Mouse (Mus musculus) spleen, adult 18-20 months (tissue): ENCODE data around the gene Cacna1d.

Source experiments
- DNase-seq, 2 experiments: peaks; one replicate each; pipeline ENCODE4 v3.0.0; 2022; ENCODE audit warnings: mixed read lengths in 2 of 2

Gene Cacna1d

DNA sequence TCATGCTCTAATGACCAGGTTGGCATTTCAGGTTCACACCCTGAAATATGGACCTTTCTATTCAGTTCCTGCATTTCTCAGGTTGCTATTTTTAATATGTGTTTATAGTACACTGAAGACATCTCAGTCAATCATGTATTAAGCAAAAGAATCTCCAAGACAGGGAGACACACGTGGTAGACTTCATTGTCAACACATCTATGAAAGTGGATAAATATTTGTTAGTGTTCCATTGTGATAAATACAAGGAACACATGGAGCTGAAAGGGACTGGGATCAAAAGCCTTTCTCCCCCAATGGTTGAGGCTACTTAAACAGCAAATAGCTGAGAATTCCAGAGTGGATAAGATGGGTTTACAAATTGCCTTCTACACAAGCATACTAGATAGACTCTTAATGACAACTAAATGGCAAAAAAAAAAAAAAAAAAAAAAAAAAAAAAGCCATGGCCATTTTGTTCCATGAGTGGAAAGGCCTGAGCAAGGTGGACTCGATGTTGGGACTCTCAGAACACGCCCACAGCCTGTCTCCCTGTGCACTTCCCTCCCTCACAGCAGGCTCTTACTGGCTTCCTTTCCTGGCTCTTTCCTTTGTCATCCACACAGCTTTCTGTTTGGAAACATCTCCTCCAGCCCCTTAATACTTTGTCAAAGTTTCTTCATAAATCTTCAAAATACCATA lies 127.6 kb downstream of the Cacna1d start:
- DNase-seq, result no peak

DNA sequence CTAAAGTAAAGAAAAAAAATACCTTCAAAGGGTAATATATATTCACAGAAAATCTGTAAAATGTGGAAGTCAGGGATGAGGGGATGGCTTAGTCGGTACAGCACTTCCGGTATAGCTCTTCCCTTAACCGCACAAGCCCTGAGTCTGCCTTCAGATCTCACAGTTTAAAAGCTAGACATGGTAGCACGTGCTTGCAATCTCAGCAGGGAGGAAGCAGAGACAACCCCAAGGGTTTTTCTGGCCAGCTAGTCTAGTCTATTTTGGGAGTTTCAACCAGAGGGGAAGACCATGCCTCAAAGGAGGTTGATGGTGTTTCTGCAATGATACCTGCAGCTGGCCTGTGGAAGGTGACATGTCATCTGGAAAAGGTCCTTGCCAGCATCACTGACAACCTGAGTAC lies 128.9 kb downstream of the Cacna1d start:
- DNase-seq, result no peak

DNA sequence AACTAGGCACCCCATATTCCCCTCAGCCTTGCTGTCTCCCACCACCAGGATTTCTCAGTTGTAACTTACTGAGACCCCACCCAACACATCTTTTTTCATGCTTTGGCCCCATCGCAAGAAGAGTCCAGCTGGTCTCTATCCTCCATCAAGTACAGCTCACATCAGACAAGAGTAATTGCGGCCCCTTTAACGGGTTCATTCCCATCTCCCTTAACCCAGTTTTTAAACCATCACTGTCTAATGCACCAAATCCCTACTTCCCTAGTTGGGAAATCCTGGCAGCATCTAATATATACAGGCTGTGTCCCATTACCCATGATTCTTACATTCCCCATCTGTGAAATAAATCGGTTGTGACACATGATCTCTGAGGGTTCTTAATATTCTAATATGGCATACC lies 130.8 kb downstream of the Cacna1d start:
- no peak for DNase-seq

DNA sequence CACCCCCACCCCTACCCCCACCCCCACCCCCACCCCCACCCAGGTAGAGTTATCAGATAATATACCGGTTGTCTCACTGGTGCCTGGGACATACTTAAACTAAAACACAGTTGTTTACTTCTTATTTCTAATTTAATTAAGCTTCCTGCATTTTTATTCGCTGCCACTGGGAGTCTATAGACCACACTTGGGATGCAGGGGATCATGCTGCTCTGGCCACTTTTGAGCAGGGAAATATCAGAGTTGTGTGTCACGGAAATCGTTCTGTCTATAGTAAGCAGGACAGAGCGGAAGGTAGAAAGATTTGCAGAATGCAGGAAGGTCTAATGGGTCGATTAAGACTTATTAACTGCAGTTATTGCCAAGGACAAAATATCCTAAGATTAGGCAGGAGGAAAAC lies 131.3 kb downstream of the Cacna1d start:
- DNase-seq, result no peak

DNA sequence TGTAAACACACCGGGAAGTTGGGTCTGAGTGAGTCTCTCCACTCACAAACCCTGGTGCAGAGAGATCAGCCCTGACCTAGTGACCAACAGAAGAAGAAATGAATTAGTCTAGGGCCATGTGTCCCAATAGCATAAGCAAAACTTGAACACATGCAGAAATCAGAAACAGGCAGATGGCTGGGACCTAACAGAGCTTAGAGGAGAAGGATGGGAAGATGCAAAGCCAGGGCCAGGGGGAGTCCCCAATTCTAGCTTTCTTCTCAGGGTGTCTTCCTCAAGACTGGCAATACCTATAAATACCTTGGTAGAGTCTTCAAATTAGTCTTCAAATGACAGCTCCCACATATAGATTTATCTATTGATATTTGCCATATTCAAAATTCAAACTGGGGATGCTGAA lies 133.2 kb downstream of the Cacna1d start:
- no peak for DNase-seq

DNA sequence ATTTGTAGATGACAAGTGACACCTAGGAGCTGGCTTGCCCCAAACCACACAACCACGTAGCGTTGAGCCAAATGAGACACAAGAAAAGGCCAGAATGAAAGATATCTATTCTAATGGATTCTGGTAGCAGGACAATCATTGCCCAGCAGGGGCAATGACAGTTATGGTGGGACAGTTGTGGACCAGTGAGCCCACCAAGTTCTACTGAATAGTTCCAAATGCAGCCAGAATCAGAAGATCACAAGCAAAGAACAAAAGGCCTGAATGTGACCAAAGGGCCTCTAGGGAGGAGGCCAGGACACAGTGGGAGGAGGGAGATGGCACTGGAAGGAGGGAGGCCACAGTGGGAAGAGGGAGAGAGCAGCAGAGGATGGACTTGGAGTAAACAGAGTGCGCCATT lies 134.8 kb downstream of the Cacna1d start:
- no peak for DNase-seq

DNA sequence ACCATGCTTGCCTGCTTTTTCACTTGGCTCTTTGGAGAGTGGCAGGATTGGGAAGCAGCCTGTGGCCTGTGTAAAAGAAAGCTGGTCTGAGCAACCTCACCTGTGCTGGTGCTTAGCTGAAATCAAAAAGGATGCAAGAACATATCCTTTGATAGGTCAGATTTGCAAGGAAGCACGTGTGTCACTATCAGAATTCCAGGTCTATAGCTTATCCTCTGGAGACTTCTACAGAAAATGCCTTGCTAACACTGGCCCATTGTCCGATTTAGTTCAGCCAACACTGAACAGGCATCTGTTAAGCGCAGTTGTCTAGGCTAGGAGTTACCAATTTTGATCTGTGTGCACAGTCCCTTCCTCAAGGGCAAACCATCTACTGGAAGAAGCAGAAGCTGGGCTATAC lies 136.5 kb downstream of the Cacna1d start:
- DNase-seq, result no peak

DNA sequence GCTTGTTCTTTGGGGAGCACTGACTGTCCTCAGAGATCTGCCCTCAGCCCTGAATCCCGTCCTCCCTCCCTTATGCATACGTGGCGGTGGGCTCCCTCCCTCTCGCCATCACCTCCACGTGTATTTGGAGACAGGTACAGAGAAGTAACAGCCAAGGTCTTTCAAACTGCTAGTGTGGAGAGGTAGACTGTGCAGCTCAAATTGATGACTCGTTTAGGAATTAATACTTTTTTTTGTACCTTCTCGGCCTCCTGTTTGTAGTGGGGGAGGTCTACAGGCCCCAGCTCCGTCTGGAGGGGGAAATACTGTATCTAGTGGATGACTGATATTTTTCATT lies 137.2 kb downstream of the Cacna1d start:
- DNase-seq, result peak in 1 of 2 experiments; percentile 3

DNA sequence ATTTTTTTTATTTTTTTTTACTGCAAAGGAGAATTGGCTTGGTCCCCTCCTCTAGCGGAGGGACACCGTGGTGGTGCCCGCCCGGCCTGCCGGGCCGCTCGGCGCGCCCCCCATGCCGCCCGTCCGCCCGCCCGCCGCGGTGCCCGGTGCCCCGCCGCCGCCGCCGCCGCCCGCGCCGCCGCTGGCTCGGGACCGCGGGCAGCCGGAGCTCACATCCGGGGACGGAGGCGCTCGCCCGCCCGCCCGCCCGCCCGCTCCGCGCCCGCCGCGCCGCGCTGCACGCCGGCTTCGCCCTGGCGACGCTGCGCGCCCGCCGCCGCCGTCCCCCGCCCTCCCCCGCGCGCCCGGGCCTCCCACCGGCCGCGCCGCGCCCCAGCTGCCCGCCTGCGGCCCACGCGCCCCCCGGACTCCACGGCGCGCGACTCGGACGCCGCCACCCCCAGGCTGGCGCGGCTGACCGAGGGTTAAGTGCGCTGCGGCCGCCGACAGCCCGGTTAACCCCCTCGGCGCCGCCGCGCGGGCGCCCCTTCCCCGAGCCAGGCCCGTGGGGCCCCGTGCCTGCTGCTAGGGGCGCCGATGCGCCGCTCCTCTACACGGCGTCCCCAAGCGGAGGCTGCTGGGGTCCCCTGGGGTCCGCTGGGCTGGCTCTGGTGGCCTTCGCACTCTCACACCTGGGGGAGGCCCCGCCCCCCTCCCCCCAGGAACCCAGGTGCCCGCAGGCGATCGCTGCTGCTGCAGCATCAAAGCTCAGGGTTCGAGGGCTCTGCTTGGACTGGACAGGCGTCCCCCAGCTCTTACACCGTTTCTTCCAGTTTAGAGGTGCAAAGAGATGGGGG lies 137.7 kb downstream of the Cacna1d start:
- DNase-seq, result peak; percentile 6 to 21

DNA sequence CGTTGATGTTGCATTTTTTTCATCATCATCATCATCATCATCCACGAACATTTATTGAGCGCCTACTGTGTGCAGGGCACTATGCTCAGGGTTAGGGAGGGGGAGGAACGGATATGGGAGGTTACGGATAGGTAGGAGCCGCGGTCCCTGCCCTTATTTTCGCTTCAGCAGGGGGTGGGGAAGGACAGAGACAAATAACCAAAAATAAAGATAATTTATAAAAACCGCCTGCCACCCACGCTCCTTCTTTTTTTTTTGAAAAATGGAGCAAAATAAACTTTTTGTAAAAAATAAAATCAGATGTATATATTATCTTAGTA lies 138.3 kb downstream of the Cacna1d start:
- no peak for DNase-seq

DNA sequence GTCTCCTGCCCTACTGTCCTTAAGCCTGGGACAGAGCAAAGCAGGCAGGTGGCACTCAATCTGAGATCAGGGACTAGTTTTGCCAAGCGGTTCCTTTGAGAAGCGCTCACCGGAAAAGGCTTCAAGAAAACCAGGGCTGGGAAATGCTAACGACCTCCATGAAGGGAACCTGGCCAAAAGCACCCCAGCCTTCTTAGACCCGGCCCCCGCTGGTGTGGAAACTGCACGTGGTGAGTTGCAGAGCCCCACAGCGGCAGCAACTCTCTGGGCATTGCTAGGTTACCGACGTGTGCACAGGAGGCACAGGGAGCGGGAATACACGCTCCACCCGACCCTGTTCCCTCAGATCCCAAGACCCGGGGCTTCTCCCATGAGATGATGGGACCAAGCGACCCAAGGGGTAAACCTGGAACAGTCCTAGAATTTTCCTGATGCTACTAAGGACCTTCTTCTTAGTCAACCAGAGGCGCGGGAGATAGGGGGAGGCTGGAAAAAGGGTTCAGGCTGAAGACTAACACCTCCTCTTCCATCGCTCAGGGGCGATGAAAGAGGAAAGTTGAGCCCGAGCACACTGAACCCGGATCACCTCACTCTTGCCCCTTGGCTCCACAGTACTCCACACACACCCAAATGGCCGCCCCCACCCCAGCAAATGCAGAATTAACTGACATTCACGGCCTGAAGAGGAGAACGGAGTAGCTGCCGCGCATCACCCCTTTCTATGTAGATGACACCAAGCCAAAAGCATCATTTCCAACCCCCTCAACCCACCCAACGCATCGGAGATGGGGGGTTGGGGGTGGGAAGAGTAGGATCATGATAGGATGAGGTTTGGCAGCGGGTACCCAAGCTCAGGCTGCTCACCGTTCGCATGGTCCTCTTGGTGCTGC lies 138.9 kb downstream of the Cacna1d start:
- peak in 1 of 2 experiments; percentile 8 for DNase-seq

DNA sequence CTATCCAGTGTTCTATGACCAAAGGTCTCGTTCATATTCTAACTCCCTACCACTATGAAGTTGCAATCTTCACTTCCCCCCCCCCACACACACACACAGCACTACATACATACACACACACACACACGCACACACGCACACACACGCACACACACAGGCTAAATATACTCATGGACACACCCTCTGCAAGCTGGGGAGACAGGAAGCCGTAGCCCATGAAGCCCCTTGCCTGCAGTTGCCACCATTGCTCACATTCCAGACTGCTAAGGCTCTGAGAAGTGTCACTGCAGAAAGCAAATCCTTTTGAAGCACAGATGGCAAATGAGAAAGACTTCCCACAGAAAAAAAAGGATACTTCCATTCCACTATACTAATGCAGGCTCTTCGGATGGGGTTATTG lies 141.0 kb downstream of the Cacna1d start:
- no peak for DNase-seq

DNA sequence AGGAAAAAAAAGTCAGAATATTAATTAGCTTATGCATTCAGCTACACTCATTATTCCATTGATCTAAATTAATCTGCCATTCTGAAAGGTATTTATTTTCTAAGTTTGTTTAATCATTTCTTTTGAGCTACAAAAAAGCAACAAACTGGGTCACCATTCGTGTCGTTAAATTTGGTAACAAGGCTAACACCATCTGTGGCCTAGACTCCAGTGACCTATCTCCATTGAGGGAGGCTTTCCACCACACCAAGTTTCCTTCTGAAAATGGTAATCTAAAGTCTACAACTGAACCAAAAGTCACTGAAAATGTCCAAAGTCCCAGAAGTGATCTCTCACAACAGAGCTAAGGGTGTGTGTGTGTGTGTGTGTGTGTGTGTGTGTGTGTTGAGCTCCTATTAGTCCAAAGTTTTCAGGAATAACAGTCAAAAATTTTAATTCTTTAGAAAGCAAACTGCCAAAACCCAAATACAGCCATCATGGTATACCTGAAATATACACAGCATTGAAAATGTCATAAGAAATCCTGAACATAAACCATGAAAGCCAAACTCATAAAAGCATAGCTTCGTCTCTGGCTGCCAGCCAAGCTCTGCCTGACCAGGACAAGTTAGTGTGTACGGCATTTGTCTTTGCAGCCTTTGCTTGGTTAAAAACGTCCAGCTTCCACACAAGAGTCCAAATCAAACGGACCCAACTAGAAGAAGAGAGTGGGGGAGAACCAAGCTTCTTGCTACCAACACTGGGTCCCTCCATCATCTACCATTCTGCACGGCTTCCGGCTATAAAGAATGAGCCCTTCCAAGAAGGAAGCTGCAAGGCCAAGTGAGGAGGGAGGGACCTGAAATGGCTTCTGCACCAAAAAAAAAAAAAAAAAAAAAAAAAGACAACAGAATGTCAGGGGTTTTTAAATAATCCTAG lies 146.0 kb downstream of the Cacna1d start:
- DNase-seq, result no peak

DNA sequence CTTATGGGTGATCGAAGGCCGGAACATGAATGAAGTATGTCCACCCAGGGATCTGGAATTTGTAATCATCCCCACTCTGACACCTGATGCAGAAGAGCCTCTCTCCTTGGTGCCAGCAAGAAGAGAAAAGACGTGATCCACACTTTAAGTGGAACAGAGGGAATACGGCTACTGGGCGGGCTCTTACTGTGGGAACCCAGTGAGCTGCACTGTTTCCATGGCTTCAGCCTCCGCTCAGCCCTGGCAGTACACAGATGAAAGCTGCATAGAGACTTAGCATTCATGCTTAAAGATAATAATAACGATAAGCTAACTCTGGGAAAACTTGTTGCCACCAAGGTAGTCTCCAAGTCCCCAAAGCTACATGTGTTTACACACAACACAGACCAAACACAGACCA lies 147.5 kb downstream of the Cacna1d start:
- no peak for DNase-seq

DNA sequence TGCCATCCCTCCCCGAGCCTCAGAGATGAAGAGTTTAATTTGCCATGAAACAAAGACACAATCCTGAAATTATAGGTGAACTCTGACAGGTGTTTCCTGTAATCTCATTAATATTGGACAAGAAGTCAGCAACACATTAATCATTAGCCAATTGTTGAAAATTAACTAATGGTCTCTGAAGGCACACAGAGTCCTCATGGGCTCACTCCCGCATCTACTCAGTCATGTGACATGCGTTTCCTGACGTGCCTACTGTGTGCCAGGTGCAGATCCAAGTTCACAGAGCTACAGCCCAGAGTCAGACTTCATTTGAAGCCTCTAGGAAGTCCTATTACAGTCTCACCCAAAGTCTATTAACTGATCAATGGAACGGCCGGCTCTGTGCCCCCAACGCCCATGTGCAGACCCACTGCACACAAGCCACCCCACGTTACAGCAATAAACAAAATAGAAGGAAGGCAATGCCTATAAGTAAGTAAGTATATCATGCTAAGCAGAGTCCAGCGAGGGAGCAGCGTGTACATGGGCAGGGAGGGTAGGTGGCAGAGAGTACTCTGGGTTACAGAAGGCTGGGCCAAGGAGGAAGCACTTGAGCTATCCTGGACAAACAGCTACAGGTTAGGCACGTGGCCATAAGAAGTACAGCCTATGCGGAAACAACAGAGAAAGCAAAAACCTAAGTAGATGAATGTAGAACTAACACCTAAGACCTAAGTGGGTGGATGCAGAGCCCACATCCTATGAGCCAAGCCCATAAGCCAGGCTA lies 149.2 kb downstream of the Cacna1d start:
- DNase-seq, result no peak

DNA sequence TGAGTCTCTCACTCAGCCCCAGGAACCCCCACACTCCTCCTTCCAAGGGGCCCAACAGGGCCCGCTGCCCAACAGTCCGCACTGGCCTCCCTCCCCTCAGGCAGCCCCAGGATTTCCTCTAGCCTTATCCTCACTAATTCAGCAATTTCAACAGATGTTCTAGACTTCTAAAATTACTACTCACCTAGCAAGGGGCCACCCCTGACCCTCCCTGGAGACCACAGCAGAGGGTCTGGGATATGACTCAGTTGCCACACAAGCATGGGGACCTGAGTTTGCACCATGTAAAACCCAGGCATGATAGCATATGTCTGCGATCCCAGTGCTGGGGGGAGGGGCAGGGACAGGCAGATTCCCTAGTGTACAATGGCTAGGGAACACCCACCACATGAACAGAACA lies 151.1 kb downstream of the Cacna1d start:
- no peak for DNase-seq

DNA sequence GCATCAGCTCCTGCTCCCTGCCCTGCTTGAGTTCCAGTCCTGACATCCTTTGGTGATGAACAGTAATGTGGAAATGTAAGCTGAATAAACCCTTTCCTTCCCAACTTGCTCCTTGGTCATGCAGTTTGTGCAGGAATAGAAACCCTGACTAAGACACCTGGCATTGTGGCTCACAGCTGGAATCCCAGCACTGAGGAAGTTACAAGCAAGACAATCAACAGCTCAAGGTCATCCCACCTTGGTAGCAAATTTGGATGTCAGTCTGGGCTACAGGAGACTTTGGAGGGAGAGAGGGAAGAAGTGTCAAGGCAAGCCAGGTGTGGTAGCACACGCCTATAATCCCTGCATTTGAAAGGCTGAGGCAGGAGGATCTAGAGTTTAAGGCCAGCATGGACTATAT lies 159.4 kb downstream of the Cacna1d start:
- no peak for DNase-seq

DNA sequence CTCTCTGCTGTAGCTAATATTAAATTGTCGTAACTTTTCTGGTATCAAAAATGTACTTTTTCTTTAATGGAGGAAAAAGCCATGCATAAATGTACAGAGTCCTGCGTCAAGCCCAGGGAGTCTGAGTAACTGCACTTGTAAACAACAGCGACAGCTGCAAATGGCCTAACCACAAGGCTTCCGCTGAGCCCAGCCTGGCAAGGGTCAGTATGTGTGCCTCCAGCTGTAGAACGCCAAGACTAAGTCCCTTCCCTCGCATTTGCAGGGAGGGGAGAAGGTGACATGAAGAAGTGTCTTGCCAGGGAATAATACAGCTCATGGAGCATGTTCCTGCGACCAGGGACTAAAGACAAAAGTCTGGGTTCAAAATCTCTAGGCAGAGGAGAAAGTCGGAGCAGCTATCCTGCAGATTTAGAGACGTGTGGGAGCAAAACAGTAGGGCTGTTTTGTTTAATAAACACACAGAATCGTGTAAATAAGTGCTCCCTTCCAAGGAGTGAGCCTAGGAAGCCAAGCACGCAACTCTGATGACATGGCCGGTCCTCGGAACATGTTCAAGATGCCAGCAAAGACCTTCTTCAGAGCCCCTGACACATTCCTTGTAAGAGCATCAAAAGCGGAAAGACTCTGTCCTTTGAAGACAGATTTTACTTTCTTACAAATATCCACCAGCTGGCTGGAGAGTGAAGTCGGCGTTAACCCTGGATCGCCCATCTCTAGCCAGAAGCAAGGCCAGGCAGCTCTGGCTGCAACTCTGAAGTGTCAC lies 160.7 kb downstream of the Cacna1d start:
- no peak for DNase-seq

DNA sequence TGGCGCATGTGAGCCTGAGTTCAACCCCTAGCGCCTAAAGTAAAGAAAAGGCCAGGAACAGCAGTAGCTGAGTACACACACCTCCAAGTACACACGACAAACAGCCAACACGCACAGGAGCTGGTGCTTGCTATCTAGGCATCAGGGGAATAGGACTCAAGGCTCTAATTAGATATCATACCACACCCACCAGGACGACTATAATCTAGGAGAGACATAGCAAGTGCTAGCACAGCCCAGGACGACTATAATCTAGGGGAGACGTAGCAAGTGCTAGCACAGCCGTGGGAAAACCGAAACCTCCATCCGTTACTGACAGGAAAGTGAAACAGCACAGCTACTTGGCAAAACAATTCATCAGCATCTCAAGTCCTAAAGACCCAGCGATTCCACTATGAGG lies 162.1 kb downstream of the Cacna1d start:
- no peak for DNase-seq

DNA sequence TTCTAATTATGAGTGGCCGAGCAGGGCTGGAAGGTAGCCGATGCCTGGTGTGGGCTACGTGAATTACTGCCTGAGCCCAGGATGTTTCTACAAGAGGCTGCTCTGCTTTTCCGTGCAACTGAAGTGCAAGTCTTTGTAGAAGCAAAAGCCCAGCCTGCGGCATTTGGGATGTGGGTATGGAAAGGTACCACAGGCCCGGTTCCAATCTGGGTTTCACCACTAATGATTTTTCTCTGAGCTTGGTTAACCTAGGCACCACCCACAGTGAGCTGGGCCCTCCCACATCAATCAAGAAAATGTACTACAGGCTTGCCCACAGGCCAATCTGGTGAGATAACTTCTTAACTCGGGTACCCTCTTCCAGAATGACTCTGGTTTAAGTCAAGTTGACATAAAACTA lies 163.8 kb downstream of the Cacna1d start:
- DNase-seq, result no peak

DNA sequence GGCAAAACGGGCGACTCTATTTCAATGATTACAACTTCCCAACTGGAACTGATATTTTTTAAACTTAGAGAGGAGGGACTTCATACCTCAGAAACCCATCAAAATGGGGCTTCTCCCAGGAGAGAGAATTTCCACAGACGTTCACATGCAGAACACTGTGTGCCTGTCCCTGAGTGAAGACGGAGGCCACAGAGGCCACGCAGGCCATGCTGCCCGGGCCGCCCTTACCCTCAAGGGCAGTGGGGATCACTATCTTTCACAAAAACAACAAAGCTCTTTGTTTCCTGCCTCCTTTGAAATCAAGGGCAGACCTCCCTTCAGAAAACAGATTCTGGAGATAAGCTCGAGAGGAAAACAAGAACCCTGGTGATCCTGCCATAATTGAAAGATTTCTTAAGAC lies 164.2 kb downstream of the Cacna1d start:
- DNase-seq, result no peak
